ENCODE assay signal across 16 mouse cellular contexts in genomic region chr11:62072406-62072805, GRCm38 (mm10).
"Had no signal": no experiment of that assay in that cellular context is flagged by ENCODE, and none has a peak within 500 bp of the region (broad histone marks: within the 10 kb centered on the region; RNA-seq: fewer than 3 reads in every experiment).

No protein-coding gene starts in this region.

- H3K4me1 ChIP-seq: stomach, embryonic 15.5 days had no signal

- H3K9ac ChIP-seq: neural tube, embryonic 13.5 days; neural tube, embryonic 15.5 days; stomach, embryonic 15.5 days had no signal

- H3K4me2 ChIP-seq: neural tube, embryonic 13.5 days; neural tube, embryonic 15.5 days; stomach, embryonic 15.5 days had no signal

- DNase-seq: retina, postnatal 1 day; right cerebral cortex, adult 18-20 months; right cerebral cortex, postnatal 14 days; right cerebral cortex, postnatal 25 days; right cerebral cortex, postnatal 4 days; spleen, adult 18-20 months; thymus, adult 18-20 months; thymus, adult 2 months; thymus, postnatal 14 days; thymus, postnatal 25 days; thymus, postnatal 36 days; thymus, postnatal 4 days had no signal

- H3K27me3 ChIP-seq: neural tube, embryonic 13.5 days; neural tube, embryonic 15.5 days; stomach, embryonic 15.5 days had no signal

- H3K4me3 ChIP-seq: neural tube, embryonic 13.5 days; neural tube, embryonic 15.5 days; stomach, embryonic 15.5 days had no signal

- H3K9me3 ChIP-seq: neural tube, embryonic 13.5 days; neural tube, embryonic 15.5 days; stomach, embryonic 15.5 days had no signal

- H3K27ac ChIP-seq: neural tube, embryonic 13.5 days; neural tube, embryonic 15.5 days; stomach, embryonic 15.5 days; stomach, postnatal 0 days had no signal

- H3K36me3 ChIP-seq: neural tube, embryonic 13.5 days; neural tube, embryonic 15.5 days; stomach, embryonic 15.5 days had no signal
